Mouse (Mus musculus): ENCODE measurements at regions not wholly inside any gene's neighbourhood (a gene's known extent, or its start where the extent isn't known, plus 50 kb on each side); places are given as distances from the start of the nearest gene placed in this dataset.

GRCm38 (mm10) chr2:21035884-21036648, 67.4 kb upstream of the Arhgap21 start:
- Histone ChIP-seq H3K27me3 (ENCODE audit: control insufficient read depth, insufficient read depth, low read length) (no peaks in the 10 kb centered on the region), H3K9me3 (ENCODE audit: control insufficient read depth, low read length) (no peaks in the 10 kb centered on the region), H3K36me3 (ENCODE audit: control insufficient read depth, insufficient read depth, low read length) (no peaks in the 10 kb centered on the region), H3K9ac (ENCODE audit: low read length) (no peak overlapping the region), H3K4me1 (ENCODE audit: control insufficient read depth, insufficient read depth, low read length) (no peaks in the 10 kb centered on the region), H3K4me3 (ENCODE audit: low read depth, low read length) (no peak overlapping the region), H3K27ac (replicated peaks; ENCODE audit: low read depth, low read length) (no peak overlapping the region), H3K4me2 (ENCODE audit: low read depth, severe bottlenecking) (no peak overlapping the region)
- 74% methylated on average over 5 of the region's 5 CpGs for WGBS
- no peak for ATAC-seq (ENCODE audit: insufficient number of reproducible peaks, low FRiP score, low TSS enrichment, low read depth)
- DNase-seq (ENCODE audit: low spot score), result no peak

DNA sequence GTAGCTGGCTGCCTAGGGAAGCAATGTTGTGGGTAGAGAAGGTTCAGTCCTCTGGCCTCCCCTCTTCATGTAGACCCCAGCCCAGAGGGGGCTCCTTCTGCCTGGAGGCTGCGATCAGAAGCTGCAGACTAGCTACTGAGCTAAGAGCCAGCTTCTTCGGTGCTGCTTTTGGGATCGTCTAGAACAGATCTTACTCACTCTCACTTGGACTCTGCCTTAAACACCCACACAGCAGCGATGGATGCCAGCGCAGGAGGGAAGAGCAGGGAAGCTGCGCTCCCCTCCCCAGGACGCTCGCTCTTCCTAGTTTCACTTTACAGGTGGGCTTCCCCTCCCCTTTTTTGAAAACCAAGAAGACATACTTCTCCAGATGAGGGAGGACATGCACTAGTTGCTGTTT, 66.0 kb upstream of the Arhgap21 start:
- Histone ChIP-seq H3K4me1 (ENCODE audit: control insufficient read depth, insufficient read depth, low read length) (no peaks in the 10 kb centered on the region), H3K27ac (replicated peaks; ENCODE audit: low read depth, low read length) (no peak overlapping the region), H3K9me3 (ENCODE audit: control insufficient read depth, low read length) (no peaks in the 10 kb centered on the region), H3K4me2 (ENCODE audit: low read depth, severe bottlenecking) (no peak overlapping the region), H3K9ac (ENCODE audit: low read length) (no peak overlapping the region), H3K27me3 (ENCODE audit: control insufficient read depth, insufficient read depth, low read length) (no peaks in the 10 kb centered on the region), H3K4me3 (ENCODE audit: low read depth, low read length) (no peak overlapping the region), H3K36me3 (ENCODE audit: control insufficient read depth, insufficient read depth, low read length) (no peaks in the 10 kb centered on the region)
- no peak for DNase-seq (ENCODE audit: low spot score)
- no peak for ATAC-seq (ENCODE audit: insufficient number of reproducible peaks, low FRiP score, low TSS enrichment, low read depth)
- WGBS, result 39% methylated on average over 8 of the region's 8 CpGs

GRCm38 (mm10) chr2:21030650-21031049, 62.0 kb upstream of the Arhgap21 start:
- H3K4me2 ChIP-seq (ENCODE audit: low read depth, severe bottlenecking), result no peak overlapping the region
- no peaks in the 10 kb centered on the region for H3K36me3 ChIP-seq (ENCODE audit: control insufficient read depth, insufficient read depth, low read length)
- H3K27me3 ChIP-seq (ENCODE audit: control insufficient read depth, insufficient read depth, low read length), result no peaks in the 10 kb centered on the region
- H3K9ac ChIP-seq (ENCODE audit: low read length), result no peak overlapping the region
- DNase-seq (ENCODE audit: low spot score) (no peak), ATAC-seq (ENCODE audit: insufficient number of reproducible peaks, low FRiP score, low TSS enrichment, low read depth) (no peak)
- H3K4me3 ChIP-seq (ENCODE audit: low read depth, low read length), result no peak overlapping the region
- no peaks in the 10 kb centered on the region for H3K9me3 ChIP-seq (ENCODE audit: control insufficient read depth, low read length)
- no peaks in the 10 kb centered on the region for H3K4me1 ChIP-seq (ENCODE audit: control insufficient read depth, insufficient read depth, low read length)
- whole genome bisulfite sequencing, result 53% methylated on average over 4 of the region's 4 CpGs
- no peak overlapping the region for H3K27ac ChIP-seq (replicated peaks; ENCODE audit: low read depth, low read length)

DNA sequence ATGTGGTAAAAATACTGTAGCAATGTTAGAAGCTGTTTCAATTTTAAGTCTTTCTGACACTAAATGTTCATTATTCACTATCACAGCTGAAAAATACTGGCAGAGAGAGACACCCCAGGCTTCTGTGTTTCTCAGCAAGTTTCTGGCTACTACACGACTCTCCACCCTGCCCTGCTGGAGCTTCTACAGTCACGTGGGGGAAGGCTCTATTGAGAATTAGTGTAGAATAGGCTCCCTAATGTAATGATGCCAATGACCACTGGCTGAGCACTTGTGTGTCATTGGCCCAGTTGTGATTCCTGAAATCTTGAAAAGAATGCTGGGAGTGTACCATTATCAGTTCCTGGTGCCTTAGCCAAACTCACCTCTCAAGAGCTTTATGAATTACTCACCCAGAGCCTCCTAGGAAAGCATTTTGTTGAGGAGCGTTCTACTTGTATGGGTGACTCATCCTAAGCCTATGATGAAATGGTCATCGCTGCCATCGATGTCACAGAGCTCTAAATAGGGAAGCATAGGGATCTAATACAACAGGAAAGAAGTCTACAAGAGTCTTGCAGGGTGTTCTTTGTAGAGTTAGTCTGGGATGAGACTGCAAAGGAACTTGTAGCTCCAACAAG, 60.8 kb upstream of the Arhgap21 start:
- Histone ChIP-seq H3K4me3 (ENCODE audit: low read depth, low read length) (no peak overlapping the region), H3K4me2 (ENCODE audit: low read depth, severe bottlenecking) (no peak overlapping the region), H3K36me3 (ENCODE audit: control insufficient read depth, insufficient read depth, low read length) (no peaks in the 10 kb centered on the region), H3K4me1 (ENCODE audit: control insufficient read depth, insufficient read depth, low read length) (no peaks in the 10 kb centered on the region), H3K27ac (replicated peaks; ENCODE audit: low read depth, low read length) (no peak overlapping the region), H3K9me3 (ENCODE audit: control insufficient read depth, low read length) (no peaks in the 10 kb centered on the region), H3K9ac (ENCODE audit: low read length) (no peak overlapping the region), H3K27me3 (ENCODE audit: control insufficient read depth, insufficient read depth, low read length) (no peaks in the 10 kb centered on the region)
- DNase-seq (ENCODE audit: low spot score) (no peak), ATAC-seq (ENCODE audit: insufficient number of reproducible peaks, low FRiP score, low TSS enrichment, low read depth) (no peak)
- WGBS, result 86% methylated on average over 5 of the region's 5 CpGs

GRCm38 (mm10) chr2:21028605-21029004, 59.9 kb upstream of the Arhgap21 start:
- 63% methylated on average over 2 of the region's 2 CpGs for WGBS
- H3K27me3 ChIP-seq (ENCODE audit: control insufficient read depth, insufficient read depth, low read length), result no peaks in the 10 kb centered on the region
- H3K4me3 ChIP-seq (ENCODE audit: low read depth, low read length), result no peak overlapping the region
- no peaks in the 10 kb centered on the region for H3K4me1 ChIP-seq (ENCODE audit: control insufficient read depth, insufficient read depth, low read length)
- H3K36me3 ChIP-seq (ENCODE audit: control insufficient read depth, insufficient read depth, low read length), result no peaks in the 10 kb centered on the region
- DNase-seq (ENCODE audit: low spot score), result no peak
- no peak overlapping the region for H3K9ac ChIP-seq (ENCODE audit: low read length)
- H3K4me2 ChIP-seq (ENCODE audit: low read depth, severe bottlenecking), result no peak overlapping the region
- no peak for ATAC-seq (ENCODE audit: insufficient number of reproducible peaks, low FRiP score, low TSS enrichment, low read depth)
- no peaks in the 10 kb centered on the region for H3K9me3 ChIP-seq (ENCODE audit: control insufficient read depth, low read length)
- no peak overlapping the region for H3K27ac ChIP-seq (replicated peaks; ENCODE audit: low read depth, low read length)

DNA sequence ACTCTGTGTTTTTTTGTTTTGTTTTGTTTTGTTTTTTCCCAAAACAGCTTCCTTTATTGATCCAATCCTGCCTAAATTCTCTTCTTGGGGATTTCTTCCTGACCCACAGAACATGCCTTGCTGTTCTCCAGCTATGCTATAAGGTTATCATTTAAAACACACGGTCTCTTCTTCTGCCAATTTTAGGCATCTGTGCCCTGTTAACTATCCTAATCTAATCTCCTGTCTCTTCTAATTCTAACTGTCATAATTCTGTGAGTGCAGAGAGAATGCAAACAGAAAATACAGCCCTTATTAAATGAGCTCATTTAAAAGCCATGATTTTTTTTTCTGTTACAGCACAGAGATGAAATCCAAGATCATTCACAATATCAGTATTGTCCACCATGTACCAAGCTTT, 49.9 kb upstream of the Arhgap21 start:
- WGBS, result 58% methylated on average over 1 of the region's 1 CpGs
- Histone ChIP-seq H3K9ac (ENCODE audit: low read length) (no peak overlapping the region), H3K36me3 (ENCODE audit: control insufficient read depth, insufficient read depth, low read length) (no peaks in the 10 kb centered on the region), H3K9me3 (ENCODE audit: control insufficient read depth, low read length) (no peaks in the 10 kb centered on the region), H3K4me2 (ENCODE audit: low read depth, severe bottlenecking) (no peak overlapping the region), H3K4me3 (ENCODE audit: low read depth, low read length) (no peak overlapping the region), H3K4me1 (ENCODE audit: control insufficient read depth, insufficient read depth, low read length) (no peaks in the 10 kb centered on the region), H3K27ac (replicated peaks; ENCODE audit: low read depth, low read length) (no peak overlapping the region), H3K27me3 (ENCODE audit: control insufficient read depth, insufficient read depth, low read length) (no peaks in the 10 kb centered on the region)
- DNase-seq (ENCODE audit: low spot score), result no peak
- no peak for ATAC-seq (ENCODE audit: insufficient number of reproducible peaks, low FRiP score, low TSS enrichment, low read depth)
